Mouse (Mus musculus): ENCODE data around the gene Vwa3a.
"Not testable (repeated sequence)": the region's sequence is repeated elsewhere in the genome, so short reads cannot be mapped to it uniquely, and the experiment has no call there.

The Vwa3a gene

DNA sequence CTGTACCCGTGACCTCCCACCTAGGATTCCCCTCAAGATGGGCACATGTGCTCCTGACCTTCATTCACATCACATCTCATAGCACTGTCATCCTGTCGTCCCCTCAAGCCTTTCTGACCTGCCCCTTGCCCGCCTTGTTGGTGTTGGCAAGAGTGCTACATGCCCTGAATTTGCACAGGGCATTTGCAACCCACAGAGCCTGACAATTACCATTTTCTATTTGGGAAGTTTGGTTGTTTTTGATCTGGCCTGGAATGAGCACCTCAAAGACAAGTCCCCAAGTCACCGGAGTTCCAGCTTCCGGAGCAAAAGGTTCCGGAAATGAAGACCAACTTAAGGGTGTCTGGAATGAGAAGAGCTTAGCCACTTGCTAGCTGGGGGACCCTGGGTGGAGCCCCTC lies at the start of gene Vwa3a:
Vwa3a (plus strand) TSS at position 301 of the 400 bp plus-strand sequence.
- no peak for DNase-seq

DNA sequence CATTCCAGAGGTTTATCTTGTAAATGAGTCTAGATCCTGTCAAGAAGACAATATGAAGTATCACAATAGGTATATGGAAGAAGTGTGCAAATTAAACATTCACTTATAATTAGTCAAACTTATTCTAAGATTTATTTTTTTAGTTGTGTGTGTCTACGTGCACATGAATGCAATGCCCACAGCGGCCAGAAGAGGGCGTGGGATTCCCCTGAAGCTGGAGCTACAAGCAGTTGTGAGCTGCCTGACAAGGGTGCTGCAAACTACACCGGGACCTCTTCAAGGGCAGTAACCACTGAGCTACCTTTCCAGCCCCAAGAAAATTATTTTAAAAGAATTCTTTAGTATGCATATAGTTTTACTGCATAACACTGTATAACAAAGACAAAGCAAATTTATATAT lies 48.5 kb upstream of the Vwa3a start:
- no peak for DNase-seq

- DNase-seq = no peak
These were observed 45.2 kb upstream of the Vwa3a start for GRCm38 (mm10) chr7:120693831-120694375.

GRCm38 (mm10) chr7:120695196-120695595 lies 43.9 kb upstream of the Vwa3a start:
- DNase-seq = no peak

DNA sequence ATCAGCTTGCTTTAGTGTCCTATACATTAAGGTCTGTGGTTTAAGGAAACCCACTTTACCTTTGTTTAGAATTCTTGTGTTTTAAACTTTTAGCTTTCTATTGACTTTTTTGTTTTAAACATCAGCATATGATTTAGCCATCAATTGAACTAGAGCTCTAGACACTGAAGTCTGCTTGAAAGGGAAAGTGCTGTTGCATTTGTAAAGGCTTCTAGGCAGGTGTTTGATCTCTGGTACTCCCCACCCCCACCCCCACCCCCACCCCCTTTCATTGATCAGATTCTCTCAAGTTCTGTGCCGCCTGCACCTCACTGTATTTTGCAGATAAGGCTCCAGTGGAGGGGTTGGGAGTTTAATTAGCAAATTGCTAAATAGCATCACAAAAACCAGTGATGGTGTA lies 43.5 kb upstream of the Vwa3a start:
- DNase-seq = no peak

DNA sequence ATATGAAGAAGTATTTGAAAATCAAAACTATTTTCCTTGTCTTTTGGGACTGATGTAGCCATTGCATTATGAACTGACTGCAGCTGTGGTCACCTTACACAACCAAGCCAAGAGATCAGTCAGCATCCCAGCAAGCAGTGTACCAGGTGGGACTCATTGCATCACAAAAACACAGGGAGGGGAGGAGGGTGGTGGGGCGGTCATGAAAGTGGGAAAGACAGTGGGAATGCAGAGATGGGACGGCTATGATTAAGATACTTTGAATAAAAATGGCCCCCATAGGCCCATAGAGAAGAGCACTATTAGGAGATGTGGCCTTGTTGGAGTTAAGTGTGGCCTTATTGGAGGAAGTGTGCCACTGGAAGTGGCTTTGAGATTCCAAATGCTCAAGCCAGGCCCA lies 42.8 kb upstream of the Vwa3a start:
- no peak for DNase-seq

GRCm38 (mm10) chr7:120699586-120699985 lies 39.5 kb upstream of the Vwa3a start:
- no peak for DNase-seq

DNA sequence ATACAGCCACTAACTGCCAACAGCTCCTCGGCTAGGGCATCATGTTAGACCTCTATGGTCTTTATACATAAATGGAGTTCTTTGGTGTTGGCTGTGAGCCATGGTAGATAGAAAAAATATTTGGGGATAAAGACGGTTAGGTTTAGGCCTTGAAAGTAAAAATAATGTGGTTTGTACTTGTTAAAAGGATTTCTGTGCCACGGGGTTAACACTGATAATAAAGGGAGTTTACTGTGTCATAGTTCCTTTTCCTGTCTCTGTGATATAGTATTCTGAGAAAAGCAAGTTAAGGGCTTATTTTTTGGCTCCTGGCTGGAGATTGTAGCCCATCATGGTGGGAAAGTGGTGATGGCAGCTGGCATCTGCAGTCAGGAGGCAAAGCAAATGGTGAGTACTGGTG lies 35.2 kb upstream of the Vwa3a start:
- DNase-seq = no peak

DNA sequence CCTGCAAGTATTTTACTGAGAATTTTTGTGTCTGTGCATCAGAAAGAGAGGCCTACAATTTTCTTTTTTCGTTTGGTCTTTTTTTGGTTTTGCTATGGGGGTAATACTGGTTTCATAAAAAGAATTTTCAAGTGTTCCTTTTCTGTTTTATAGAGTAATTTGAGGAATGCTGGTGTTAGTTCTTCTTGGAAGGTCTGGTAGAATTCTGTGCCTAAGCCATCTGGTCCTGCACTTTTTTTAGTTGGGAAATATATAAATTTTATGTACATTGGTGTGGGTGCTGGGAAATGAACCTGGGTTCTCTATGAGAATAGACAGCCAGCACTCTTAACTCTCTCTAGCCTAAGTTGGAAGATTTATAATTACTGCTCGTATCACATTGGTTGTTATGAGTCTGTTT lies 27.0 kb upstream of the Vwa3a start:
- DNase-seq = no peak

- DNase-seq = no peak
These were observed 25.9 kb upstream of the Vwa3a start for GRCm38 (mm10) chr7:120713225-120713624.

- not testable (repeated sequence) for DNase-seq
These were observed 25.2 kb upstream of the Vwa3a start for GRCm38 (mm10) chr7:120713951-120714350.

GRCm38 (mm10) chr7:120717261-120717660 lies 21.9 kb upstream of the Vwa3a start:
- DNase-seq = no peak

GRCm38 (mm10) chr7:120721051-120721450 lies 18.1 kb upstream of the Vwa3a start:
- DNase-seq = no peak

DNA sequence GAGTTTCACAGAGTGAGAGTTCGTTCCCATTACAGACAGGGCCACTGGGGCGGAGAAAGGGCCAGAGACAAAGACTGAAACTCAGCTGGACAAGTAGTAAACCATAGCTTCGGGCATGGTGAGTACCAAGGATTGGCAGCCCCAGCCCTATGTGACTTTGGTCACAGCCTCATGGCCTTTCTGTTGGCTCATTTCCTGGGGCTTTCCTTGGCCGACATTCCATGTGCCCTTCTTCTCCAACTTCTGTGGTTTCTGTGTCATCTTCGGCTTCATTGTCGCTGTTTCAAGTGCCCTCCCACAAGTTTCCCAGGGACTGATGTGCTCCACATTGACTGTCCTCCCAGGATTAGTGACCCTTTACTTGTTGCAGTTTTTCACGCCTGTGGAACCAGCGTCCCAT lies 17.7 kb upstream of the Vwa3a start:
- DNase-seq = no peak

- DNase-seq = no peak
These were observed 17.1 kb upstream of the Vwa3a start for GRCm38 (mm10) chr7:120722063-120722462.

GRCm38 (mm10) chr7:120722839-120723278 lies 16.3 kb upstream of the Vwa3a start:
- DNase-seq = no peak

DNA sequence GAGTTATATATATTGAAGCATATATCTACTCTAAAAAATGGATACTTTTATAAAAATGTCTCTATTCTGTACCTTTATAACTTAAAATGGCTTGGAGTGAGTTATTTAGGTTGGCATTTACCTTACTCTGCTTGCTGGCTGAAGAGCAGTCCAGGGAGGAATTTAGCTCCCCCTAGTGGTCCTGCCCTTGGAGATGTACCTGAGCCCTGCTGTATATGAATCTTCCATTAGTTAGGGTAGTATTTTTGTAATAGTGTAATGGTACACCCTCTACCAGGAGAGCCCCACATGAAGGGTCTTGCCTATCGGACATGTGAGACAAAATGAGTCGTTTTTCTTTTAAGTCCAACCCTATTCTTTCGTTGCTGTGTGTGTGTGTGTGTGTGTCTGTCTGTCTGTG lies 11.5 kb upstream of the Vwa3a start:
- peak; percentile 67 for DNase-seq

GRCm38 (mm10) chr7:120729635-120730034 lies 9.5 kb upstream of the Vwa3a start:
- no peak for DNase-seq

- DNase-seq = no peak
These were observed 6.2 kb upstream of the Vwa3a start for GRCm38 (mm10) chr7:120732906-120733305.

DNA sequence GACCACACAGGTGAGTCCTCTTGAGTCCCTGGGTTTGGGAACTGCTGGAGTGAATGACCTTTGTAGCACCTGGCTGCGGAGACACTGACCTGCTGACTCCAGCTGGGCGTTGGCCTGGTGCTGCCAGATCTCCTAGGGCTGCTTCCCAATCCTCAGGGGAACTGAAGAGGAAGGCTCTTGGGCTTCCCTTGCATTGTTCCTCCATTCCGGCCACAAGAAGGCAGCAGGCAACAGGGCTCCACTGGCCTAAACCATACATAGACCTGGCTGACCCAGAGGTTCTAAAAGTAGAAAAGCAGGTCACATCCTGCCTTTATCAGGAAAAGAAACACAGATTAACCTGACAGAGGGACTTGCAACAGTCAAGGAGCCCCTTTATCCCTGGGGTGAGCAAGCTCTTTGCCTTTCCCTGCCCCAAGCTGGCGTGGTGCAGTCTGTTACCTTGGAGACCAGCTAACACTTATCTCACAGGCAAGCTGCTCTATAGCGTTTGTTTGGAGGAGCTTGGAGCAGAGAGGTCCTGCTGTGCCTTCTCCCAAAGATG lies 512 bp downstream of the Vwa3a start:
- DNase-seq = no peak

GRCm38 (mm10) chr7:120743366-120744351 lies 4.5 kb downstream of the Vwa3a start:
- no peak for DNase-seq

DNA sequence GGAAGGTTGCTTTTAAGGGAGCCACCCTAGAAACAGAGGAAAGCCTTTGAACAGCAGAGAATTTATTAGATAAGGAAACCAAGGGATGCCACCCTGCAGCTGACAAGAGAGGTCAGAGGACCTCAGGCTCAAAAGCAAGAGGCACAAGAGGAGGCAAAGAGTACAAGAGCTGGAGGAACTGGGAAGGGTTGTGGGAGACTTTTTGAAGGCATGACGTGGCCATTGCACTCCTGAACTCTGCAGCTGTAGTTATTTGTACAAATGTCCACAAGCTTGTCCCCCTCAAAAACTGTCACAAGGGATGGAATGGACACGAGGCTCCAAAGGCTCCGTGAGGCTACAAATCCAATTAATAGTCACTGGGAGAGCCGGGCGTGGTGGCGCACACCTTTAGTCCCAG lies 5.5 kb downstream of the Vwa3a start:
- no peak for DNase-seq

- DNase-seq = no peak
These were observed 6.9 kb downstream of the Vwa3a start for GRCm38 (mm10) chr7:120746029-120746428.

GRCm38 (mm10) chr7:120746821-120747220 lies 7.7 kb downstream of the Vwa3a start:
- no peak for DNase-seq

Data from lung, postnatal 14 days (tissue).